Mouse (Mus musculus) heart, embryonic 11.5 days (tissue): ENCODE data around the gene Gm17428. TPM values are rescaled to one million over a fixed set of nuclear protein-coding genes. Genes with fewer than 3 reads are reported as not detected.

ENCODE experiments used
- ATAC-seq: fragments of 200-750 bp; cut with Nextera tagmentation; replicated peaks from 2 replicates; pipeline ENCODE4 v1.8.0; 2017; ENCODE audit warnings: moderate library complexity; ENCODE audit not compliant: insufficient number of reproducible peaks, low FRiP score, low TSS enrichment
- H3K27ac ChIP-seq: fragments of 300-500 bp; sonication (generic); 2 replicates; pipeline ENCODE4 v1.5.1; 2014; ENCODE audit warnings: mild to moderate bottlenecking, low read depth, low read length
- H3K27me3 ChIP-seq: fragments of 300-500 bp; sonication (generic); 2 replicates; pipeline ENCODE4 v1.6.1; 2014; ENCODE audit warnings: mild to moderate bottlenecking, low read length, mixed read lengths; ENCODE audit not compliant: control insufficient read depth, insufficient read depth
- H3K36me3 ChIP-seq: fragments of 300-500 bp; sonication (generic); 2 replicates; pipeline ENCODE4 v1.6.1; 2014; ENCODE audit warnings: mild to moderate bottlenecking, low read length, moderate library complexity, mixed read lengths; ENCODE audit not compliant: control insufficient read depth, insufficient read depth
- H3K4me1 ChIP-seq: fragments of 300-500 bp; sonication (generic); 2 replicates; pipeline ENCODE4 v1.6.1; 2014; ENCODE audit warnings: low read length; ENCODE audit not compliant: control insufficient read depth, insufficient read depth
- H3K4me2 ChIP-seq: fragments of 300-500 bp; sonication (generic); 2 replicates; pipeline ENCODE4 v1.6.1; 2014; ENCODE audit warnings: mild to moderate bottlenecking, moderate library complexity
- H3K4me3 ChIP-seq: fragments of 300-500 bp; sonication (generic); 2 replicates; pipeline ENCODE4 v1.5.1; 2014; ENCODE audit warnings: low read depth, low read length
- H3K9ac ChIP-seq: fragments of 300-500 bp; sonication (generic); 2 replicates; pipeline ENCODE4 v1.6.1; 2014; ENCODE audit warnings: mild to moderate bottlenecking, low read depth, low read length, moderate library complexity
- H3K9me3 ChIP-seq: fragments of 300-500 bp; sonication (generic); replicated peaks from 2 replicates; pipeline ENCODE4 v1.6.1; 2016; ENCODE audit warnings: low read length; ENCODE audit not compliant: control insufficient read depth
- WGBS: fragments of 180-500 bp; shearing (Covaris S2); extraction: QIAGEN DNeasy Blood & Tissue Kit; methylation state at CpG from one replicate; pipeline ENCODE4 v1.1.7; 2014; ENCODE audit not compliant: insufficient replicate concordance; 5-methylcytosine and 5-hydroxymethylcytosine counted together
- polyA plus RNA-seq: library from polyadenylated mRNA; unstranded; fragments of >200 nt; fragmentation: Nextera tagmentation; extraction: Ambion mirVana; gene quantifications from 2 replicates; pipeline ENCODE4 v1.2.1, GENCODE M21; 2014

The Gm17428 gene
- polyA plus RNA-seq, 1 experiment from 2014 or later = not detected

DNA sequence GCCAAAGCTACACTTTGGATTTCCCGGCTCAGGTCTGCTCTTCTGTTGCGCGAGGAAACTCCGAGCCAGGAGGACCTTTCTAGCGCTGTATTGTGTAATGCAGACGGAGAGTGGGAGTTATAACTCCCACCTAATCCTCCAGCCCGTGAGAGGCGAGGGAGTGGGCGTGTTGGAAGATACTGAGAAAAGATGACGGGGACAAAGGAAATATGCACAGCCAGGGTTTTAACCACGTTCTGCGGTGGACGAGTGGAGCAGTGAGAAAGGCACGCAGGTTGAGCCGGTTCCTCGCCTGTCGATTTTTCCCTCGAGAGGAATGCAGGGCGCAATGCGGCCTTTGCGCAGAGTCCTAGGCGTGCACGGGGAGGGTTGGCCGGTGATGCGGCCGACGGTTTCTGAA lies 37.9 kb downstream of the Gm17428 start:
- Histone ChIP-seq H3K9me3 (no peaks in the 10 kb centered on the region), H3K36me3 (no peaks in the 10 kb centered on the region; the same call in 1 of the 2 replicates), H3K9ac (peak overlapping the region; percentile 81), H3K27me3 (no peaks in the 10 kb centered on the region), H3K4me2 (peak overlapping the region; percentile 81), H3K4me1 (no peaks in the 10 kb centered on the region; the same call in 1 of the 2 replicates), H3K4me3 (peak overlapping the region; percentile 76), H3K27ac (peak overlapping the region; percentile 83)
- WGBS = 0% methylated on average over 27 of the region's 27 CpGs
- ATAC-seq = peak; percentile 36

DNA sequence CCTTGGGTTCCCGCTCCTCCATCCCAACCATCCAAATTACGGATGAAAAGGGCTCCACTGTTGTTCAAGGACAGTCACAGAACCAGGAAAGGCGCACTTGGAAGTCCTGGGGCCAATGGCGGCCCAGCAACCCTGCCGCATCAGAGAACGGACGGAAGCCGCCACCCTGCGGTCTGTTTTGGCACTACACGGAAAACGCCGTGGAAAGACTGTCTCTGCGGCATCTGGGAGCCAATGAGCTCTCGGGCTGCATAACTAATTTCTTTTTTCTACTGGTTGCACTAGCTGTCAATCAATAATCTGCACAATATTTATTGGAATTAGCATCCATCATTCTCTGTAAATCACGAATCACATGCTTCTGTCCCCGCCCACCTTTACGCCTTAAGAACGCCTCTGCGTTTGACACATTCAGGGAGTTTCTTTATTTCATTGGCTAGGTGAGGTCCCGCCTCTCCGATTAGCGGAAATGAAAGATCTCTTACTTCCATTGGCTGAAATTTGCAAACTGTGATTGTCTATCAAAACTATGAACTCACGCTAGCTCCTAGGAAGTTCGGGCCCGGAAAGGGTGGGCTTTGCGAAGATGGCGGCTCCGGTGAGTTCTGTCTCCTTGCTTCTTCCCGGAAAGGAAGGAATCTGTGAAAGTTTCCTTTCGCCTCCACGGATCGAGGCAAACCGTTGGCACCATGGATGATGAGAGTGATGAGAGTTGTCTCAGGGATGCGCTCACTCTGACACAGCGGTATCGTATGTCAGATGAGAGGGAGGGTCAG lies 38.4 kb downstream of the Gm17428 start, which contains the start of gene Ngdn:
Gene Ngdn, plus strand, starts transcription at position 464 of the 776 bp plus-strand sequence.
- under 1% methylated on average over 36 of the region's 36 CpGs for WGBS
- H3K4me1 ChIP-seq = no peaks in the 10 kb centered on the region; the same call in 1 of the 2 replicates
- ATAC-seq = peak; percentile 92

DNA sequence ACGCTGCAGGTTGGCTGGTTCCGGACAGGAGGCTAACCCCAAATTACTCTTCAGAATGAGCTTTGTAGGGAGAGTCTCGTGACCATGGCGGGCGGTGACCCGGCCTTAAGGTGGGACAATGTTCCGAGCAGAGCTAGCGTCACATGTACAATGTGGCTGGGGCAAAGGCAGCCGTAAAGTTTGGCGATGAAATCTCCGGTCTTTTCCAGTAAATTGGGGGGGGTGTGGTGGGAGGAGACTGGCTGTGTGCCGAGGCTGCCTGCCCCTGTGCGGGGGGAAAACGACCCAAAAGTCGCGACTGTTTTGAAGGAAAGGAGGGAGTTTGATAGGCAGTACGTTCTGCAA lies 39.0 kb downstream of the Gm17428 start:
- Histone ChIP-seq H3K4me1 (no peaks in the 10 kb centered on the region; the same call in 1 of the 2 replicates), H3K9me3 (no peaks in the 10 kb centered on the region), H3K4me3 (peak overlapping the region; percentile 76), H3K4me2 (peak overlapping the region; percentile 81), H3K27me3 (no peaks in the 10 kb centered on the region), H3K36me3 (no peaks in the 10 kb centered on the region; the same call in 1 of the 2 replicates), H3K9ac (peak overlapping the region; percentile 83), H3K27ac (peak overlapping the region; percentile 69)
- no peak for ATAC-seq
- WGBS = under 1% methylated on average over 17 of the region's 17 CpGs

More for the DNA sequence above, 38.4 kb downstream of the Gm17428 start, which contains the start of gene Ngdn:
- peak within 1 kb of the TSS; percentile 76 for H3K4me3 ChIP-seq
- H3K9ac ChIP-seq = peak within 1 kb of the TSS; percentile 83
- H3K27me3 ChIP-seq = no peaks in the 10 kb centered on the region
- H3K36me3 ChIP-seq = no peaks in the 10 kb centered on the region; the same call in 1 of the 2 replicates
- H3K4me2 ChIP-seq = peak within 1 kb of the TSS; percentile 81
- H3K9me3 ChIP-seq = no peaks in the 10 kb centered on the region
- peak within 1 kb of the TSS; percentile 83 for H3K27ac ChIP-seq

DNA sequence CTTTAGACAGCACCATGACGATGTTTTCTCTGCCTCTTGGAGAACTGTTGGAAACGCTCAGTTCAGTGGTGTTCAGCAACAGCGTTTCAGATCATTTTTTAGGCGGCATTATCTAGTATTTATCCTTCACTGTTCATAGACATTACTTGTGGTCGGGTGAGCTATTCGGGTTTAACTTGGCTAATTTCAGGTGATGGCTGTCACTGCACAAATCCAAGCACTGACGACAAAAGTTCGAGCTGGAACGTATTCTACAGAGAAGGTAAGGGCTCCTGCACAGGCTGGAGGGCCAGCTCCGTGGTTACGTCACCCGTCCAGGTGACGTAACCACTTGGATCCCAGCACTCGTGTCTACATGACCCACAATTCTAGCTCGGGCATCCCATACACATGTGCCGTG lies 40.1 kb downstream of the Gm17428 start:
- no peak for ATAC-seq
- WGBS = 88% methylated on average over 16 of the region's 16 CpGs
- Histone ChIP-seq H3K4me1 (no peaks in the 10 kb centered on the region; the same call in 1 of the 2 replicates), H3K9me3 (no peaks in the 10 kb centered on the region), H3K36me3 (peaks cover 5% of the 10 kb centered on the region), H3K27ac (no peak overlapping the region), H3K4me2 (no peak overlapping the region), H3K4me3 (no peak overlapping the region), H3K9ac (no peak overlapping the region), H3K27me3 (no peaks in the 10 kb centered on the region)

DNA sequence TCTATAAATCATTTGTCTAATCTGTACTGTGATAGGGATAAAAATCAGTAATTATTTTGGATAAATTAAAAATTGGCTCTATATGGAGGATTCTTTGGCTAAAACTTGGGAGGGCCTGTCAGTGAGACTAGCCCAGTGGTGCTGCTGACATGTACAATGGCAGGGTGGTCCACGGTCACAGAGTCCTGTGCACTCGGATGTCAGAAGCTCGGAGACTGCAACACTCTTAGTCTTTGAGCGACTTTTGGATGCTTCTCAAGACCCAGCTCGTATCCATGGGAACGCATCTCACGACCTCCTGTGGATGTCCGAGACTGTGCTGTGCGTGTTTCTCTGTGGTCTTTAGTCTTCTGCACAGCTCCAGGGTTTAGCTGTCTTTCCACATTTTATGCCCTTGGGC lies 43.7 kb downstream of the Gm17428 start:
- peaks cover 14% of the 10 kb centered on the region for H3K36me3 ChIP-seq
- H3K9ac ChIP-seq = no peak overlapping the region
- H3K4me2 ChIP-seq = no peak overlapping the region
- H3K27ac ChIP-seq = no peak overlapping the region
- H3K4me3 ChIP-seq = no peak overlapping the region
- ATAC-seq = no peak
- H3K27me3 ChIP-seq = no peaks in the 10 kb centered on the region
- no peaks in the 10 kb centered on the region for H3K9me3 ChIP-seq
- no peaks in the 10 kb centered on the region; the same call in 1 of the 2 replicates for H3K4me1 ChIP-seq
- 85% methylated on average over 9 of the region's 9 CpGs for WGBS

DNA sequence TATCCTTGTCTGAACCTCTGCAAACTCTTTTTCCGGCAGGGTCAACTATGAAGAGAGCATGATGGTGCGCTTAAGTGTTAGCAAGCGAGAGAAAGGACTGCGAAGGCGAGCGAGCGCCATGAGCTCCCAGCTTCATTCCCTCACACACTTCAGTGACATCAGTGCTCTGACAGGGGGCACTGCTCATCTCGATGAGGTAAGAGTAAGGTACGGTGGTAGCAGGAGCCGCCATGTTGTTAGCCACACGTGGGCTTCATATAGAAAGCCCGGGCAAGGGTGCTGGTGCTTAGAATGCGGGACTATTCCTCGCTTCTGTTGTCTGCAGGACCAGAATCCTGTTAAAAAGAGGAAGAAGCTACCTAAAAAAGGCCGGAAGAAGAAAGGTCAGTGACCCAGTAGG lies 46.3 kb downstream of the Gm17428 start:
- peaks cover 14% of the 10 kb centered on the region for H3K36me3 ChIP-seq
- no peak overlapping the region for H3K4me3 ChIP-seq
- H3K9ac ChIP-seq = no peak overlapping the region
- no peak overlapping the region for H3K4me2 ChIP-seq
- H3K4me1 ChIP-seq = no peaks in the 10 kb centered on the region
- H3K27me3 ChIP-seq = no peaks in the 10 kb centered on the region
- no peak overlapping the region for H3K27ac ChIP-seq
- WGBS = 87% methylated on average over 15 of the region's 15 CpGs
- no peak for ATAC-seq
- H3K9me3 ChIP-seq = no peaks in the 10 kb centered on the region

DNA sequence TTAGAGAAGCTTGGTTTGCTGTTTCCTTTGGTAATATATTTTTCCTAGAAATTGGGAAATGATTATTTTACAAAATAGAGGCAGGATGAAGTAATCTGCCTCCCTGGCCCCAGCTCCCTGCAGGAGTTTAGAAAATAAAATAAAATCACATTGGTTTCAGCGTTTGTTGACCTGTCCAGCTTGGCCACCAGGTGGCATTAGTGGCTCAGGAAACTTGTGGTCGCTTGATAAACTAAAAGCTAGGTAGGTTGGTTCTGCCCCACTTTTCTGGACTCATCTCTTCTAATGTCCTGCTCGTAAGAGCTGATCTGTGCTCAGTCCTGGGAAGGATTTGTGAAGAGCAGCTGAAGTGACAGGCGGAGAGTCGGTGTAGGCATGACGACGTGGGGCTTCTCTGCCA lies 47.5 kb downstream of the Gm17428 start:
- H3K9me3 ChIP-seq = no peaks in the 10 kb centered on the region
- ATAC-seq = no peak
- no peak overlapping the region for H3K27ac ChIP-seq
- H3K4me3 ChIP-seq = no peak overlapping the region
- peaks cover 7% of the 10 kb centered on the region for H3K4me1 ChIP-seq
- no peak overlapping the region for H3K9ac ChIP-seq
- no peak overlapping the region for H3K4me2 ChIP-seq
- WGBS = 66% methylated on average over 7 of the region's 7 CpGs
- peaks cover 14% of the 10 kb centered on the region for H3K36me3 ChIP-seq
- no peaks in the 10 kb centered on the region for H3K27me3 ChIP-seq

DNA sequence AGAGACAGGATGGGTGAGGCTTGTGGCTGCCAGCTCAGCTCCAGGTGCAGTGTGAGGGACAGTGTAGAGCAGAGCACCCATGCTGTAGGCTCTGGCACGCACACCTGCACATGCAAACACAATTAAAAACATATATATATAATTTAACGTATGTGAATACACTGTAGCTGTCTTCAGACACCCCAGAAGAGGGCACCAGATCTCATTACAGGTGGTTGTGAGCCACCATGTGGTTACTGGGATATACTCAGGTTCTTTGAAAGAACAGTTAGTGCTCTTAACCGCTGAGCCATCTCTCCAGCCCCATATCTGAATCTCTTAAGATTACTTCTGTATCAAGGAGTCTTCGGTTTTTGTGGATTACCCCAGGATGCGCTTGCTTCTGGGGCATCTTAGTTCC lies 48.8 kb downstream of the Gm17428 start:
- no peak overlapping the region for H3K9ac ChIP-seq
- no peak for ATAC-seq
- H3K36me3 ChIP-seq = peaks cover 14% of the 10 kb centered on the region
- 76% methylated on average over 5 of the region's 5 CpGs for WGBS
- H3K27me3 ChIP-seq = no peaks in the 10 kb centered on the region
- H3K4me3 ChIP-seq = no peak overlapping the region
- H3K27ac ChIP-seq = no peak overlapping the region
- H3K4me2 ChIP-seq = no peak overlapping the region
- peaks cover 7% of the 10 kb centered on the region for H3K4me1 ChIP-seq
- no peaks in the 10 kb centered on the region for H3K9me3 ChIP-seq
